7 mouse cellular contexts compared by ENCODE assay signal in the genomic region with DNA sequence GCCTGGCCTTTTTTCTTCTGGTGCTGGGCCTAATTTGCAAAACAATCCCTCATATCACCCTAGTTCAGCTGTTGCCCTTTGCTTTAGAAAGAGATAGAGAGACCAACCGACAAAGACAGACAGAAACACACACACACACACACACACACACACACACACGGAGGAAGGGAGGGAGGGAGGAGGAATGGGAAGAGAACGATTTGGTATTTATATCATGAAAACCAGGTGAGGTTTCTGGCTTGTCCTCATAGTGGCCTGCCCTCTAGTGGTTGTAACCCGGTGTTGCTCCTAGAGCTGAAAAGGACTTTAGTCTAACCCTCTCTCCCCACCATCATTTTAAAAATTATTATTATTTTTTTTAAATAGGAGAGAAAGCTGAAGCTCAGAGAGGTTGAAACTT. TPM values are rescaled to one million over a fixed set of nuclear protein-coding genes. Genes with fewer than 3 reads are reported as not detected.
DNase-seq lines count a peak whose midpoint lies in the region; ATAC-seq and TF ChIP-seq lines count a peak whose summit lies in the region.

No protein-coding gene starts in this region.

- 0% methylated on average over 4 of the region's 4 CpGs for WGBS in spleen, adult 2 months
- 0% methylated on average over 4 of the region's 4 CpGs for WGBS in hindbrain, embryonic 13.5 days
- 3% methylated on average over 4 of the region's 4 CpGs for WGBS in limb, embryonic 15.5 days
- WGBS in neural tube, embryonic 14.5 days: 8% methylated on average over 4 of the region's 4 CpGs

- DNase-seq in spleen, adult 2 months (ENCODE audit: low read depth in 1 of 2, low spot score in 2 of 2): peak in 1 of 2 experiments; percentile 46
- no peak for DNase-seq in spleen, adult 12 weeks (ENCODE audit: low spot score)
- DNase-seq in ZHBTc4 (ENCODE audit: low read depth, low spot score): peak; percentile 60
- DNase-seq in embryo, embryonic 10.5 days (ENCODE audit: low spot score): peak; percentile 77

- ATAC-seq in hindbrain, embryonic 13.5 days (ENCODE audit: low FRiP score): peak; percentile 21; the same call in 1 of the 2 replicates
- no peak for ATAC-seq in limb, embryonic 15.5 days (ENCODE audit: insufficient number of reproducible peaks, low FRiP score, low TSS enrichment, low read depth)
- peak; percentile 44; the same call in 1 of the 2 replicates for ATAC-seq in neural tube, embryonic 14.5 days (ENCODE audit: low read depth)

- no peaks in the 10 kb centered on the region for H3K27me3 ChIP-seq in spleen, adult 2 months (ENCODE audit: control insufficient read depth, insufficient read depth, low read length)
- no peaks in the 10 kb centered on the region for H3K27me3 ChIP-seq in hindbrain, embryonic 13.5 days
- no peaks in the 10 kb centered on the region for H3K27me3 ChIP-seq in limb, embryonic 15.5 days
- no peaks in the 10 kb centered on the region for H3K27me3 ChIP-seq in neural tube, embryonic 14.5 days (ENCODE audit: control insufficient read depth, insufficient read depth, low read length)

- no peak overlapping the region for H3K9ac ChIP-seq in hindbrain, embryonic 13.5 days
- H3K9ac ChIP-seq in limb, embryonic 15.5 days: no peak overlapping the region
- H3K9ac ChIP-seq in neural tube, embryonic 14.5 days (replicated peaks; ENCODE audit: low read depth, low read length): no peak overlapping the region

- peak; percentile 49; the same call in 1 of the 2 replicates for TF ChIP-seq CTCF in spleen, adult 2 months (IDR thresholded peaks at IDR 0.05; ENCODE audit: extremely low read depth, insufficient read depth, insufficient read length, insufficient replicate concordance)

- H3K4me3 ChIP-seq in spleen, adult 2 months (ENCODE audit: extremely low read depth, insufficient read depth, insufficient read length): no peak overlapping the region
- H3K4me3 ChIP-seq in hindbrain, embryonic 13.5 days: no peak overlapping the region
- no peak overlapping the region for H3K4me3 ChIP-seq in limb, embryonic 15.5 days
- no peak overlapping the region for H3K4me3 ChIP-seq in neural tube, embryonic 14.5 days (ENCODE audit: low read depth, low read length)

- H3K36me3 ChIP-seq in spleen, adult 2 months (ENCODE audit: control insufficient read depth, insufficient read depth, low read length): no peaks in the 10 kb centered on the region
- H3K36me3 ChIP-seq in hindbrain, embryonic 13.5 days: no peaks in the 10 kb centered on the region
- H3K36me3 ChIP-seq in limb, embryonic 15.5 days: no peaks in the 10 kb centered on the region
- no peaks in the 10 kb centered on the region for H3K36me3 ChIP-seq in neural tube, embryonic 14.5 days (ENCODE audit: control insufficient read depth, insufficient read depth, low read length)

- no peaks in the 10 kb centered on the region for H3K4me1 ChIP-seq in spleen, adult 2 months (ENCODE audit: control insufficient read depth, insufficient read depth, insufficient read length)
- H3K4me1 ChIP-seq in hindbrain, embryonic 13.5 days (replicated peaks): no peaks in the 10 kb centered on the region
- H3K4me1 ChIP-seq in limb, embryonic 15.5 days: no peaks in the 10 kb centered on the region
- no peaks in the 10 kb centered on the region for H3K4me1 ChIP-seq in neural tube, embryonic 14.5 days (ENCODE audit: control insufficient read depth, insufficient read depth, low read length)

- H3K4me2 ChIP-seq in hindbrain, embryonic 13.5 days: no peak overlapping the region
- H3K4me2 ChIP-seq in limb, embryonic 15.5 days: no peak overlapping the region
- H3K4me2 ChIP-seq in neural tube, embryonic 14.5 days (ENCODE audit: low read depth, low read length): no peak overlapping the region

- no peak for TF ChIP-seq POLR2A in spleen, adult 2 months (IDR thresholded peaks at IDR 0.05; ENCODE audit: low read depth, low read length)

- H3K9me3 ChIP-seq in hindbrain, embryonic 13.5 days: no peaks in the 10 kb centered on the region
- H3K9me3 ChIP-seq in limb, embryonic 15.5 days: no peaks in the 10 kb centered on the region
- H3K9me3 ChIP-seq in neural tube, embryonic 14.5 days (ENCODE audit: control insufficient read depth, low read length): no peaks in the 10 kb centered on the region

- H3K27ac ChIP-seq in spleen, adult 2 months (ENCODE audit: insufficient read depth, low read length): no peak overlapping the region
- no peak overlapping the region for H3K27ac ChIP-seq in hindbrain, embryonic 13.5 days
- 0 out of 2 replicates have a peak overlapping the region, but pooled peaks have one; percentile 11 for H3K27ac ChIP-seq in limb, embryonic 15.5 days
- no peak overlapping the region for H3K27ac ChIP-seq in neural tube, embryonic 14.5 days (ENCODE audit: low read depth, low read length)

RNA-seq across cellular contexts. Expression of a gene that starts 19.4 kb away (rescaled TPM):
- 5.4 TPM in 2 replicates for polyA plus RNA-seq in spleen, adult 2 months (2012; rRNA removed)
- 73.6 and 74.7 TPM in 2 replicates for polyA plus RNA-seq in hindbrain, embryonic 13.5 days (2015; fragmentation: Nextera tagmentation; extraction: Ambion mirVana)
- polyA plus RNA-seq in limb, embryonic 15.5 days (2015; fragmentation: Nextera tagmentation; extraction: Ambion mirVana): 43.4 and 45.7 TPM in 2 replicates
- 71.8 and 75.8 TPM in 2 replicates for polyA plus RNA-seq in neural tube, embryonic 14.5 days (2014; fragmentation: Nextera tagmentation; extraction: Ambion mirVana)

RNA-seq across cellular contexts. Expression of a gene that starts 41.0 kb away (rescaled TPM):
- polyA plus RNA-seq in spleen, adult 2 months (2012; rRNA removed): not detected in 2 replicates
- not detected in 2 replicates for polyA plus RNA-seq in hindbrain, embryonic 13.5 days (2015; fragmentation: Nextera tagmentation; extraction: Ambion mirVana)
- polyA plus RNA-seq in limb, embryonic 15.5 days (2015; fragmentation: Nextera tagmentation; extraction: Ambion mirVana): not detected in 2 replicates
- polyA plus RNA-seq in neural tube, embryonic 14.5 days (2014; fragmentation: Nextera tagmentation; extraction: Ambion mirVana): not detected in 2 replicates

RNA-seq across cellular contexts. Expression of a gene that starts 56.7 kb away (rescaled TPM):
- polyA plus RNA-seq in spleen, adult 2 months (2012; rRNA removed): 1.7 and 1.8 TPM in 2 replicates
- polyA plus RNA-seq in hindbrain, embryonic 13.5 days (2015; fragmentation: Nextera tagmentation; extraction: Ambion mirVana): 4.2 and 4.5 TPM in 2 replicates
- 30.2 and 30.9 TPM in 2 replicates for polyA plus RNA-seq in limb, embryonic 15.5 days (2015; fragmentation: Nextera tagmentation; extraction: Ambion mirVana)
- 4.2 and 5.8 TPM in 2 replicates for polyA plus RNA-seq in neural tube, embryonic 14.5 days (2014; fragmentation: Nextera tagmentation; extraction: Ambion mirVana)
